Mouse (Mus musculus): ENCODE data around the gene Slc8a1.
A peak's percentile ranks its signal among the peaks of the same experiment; 100 is the strongest.

DNA sequence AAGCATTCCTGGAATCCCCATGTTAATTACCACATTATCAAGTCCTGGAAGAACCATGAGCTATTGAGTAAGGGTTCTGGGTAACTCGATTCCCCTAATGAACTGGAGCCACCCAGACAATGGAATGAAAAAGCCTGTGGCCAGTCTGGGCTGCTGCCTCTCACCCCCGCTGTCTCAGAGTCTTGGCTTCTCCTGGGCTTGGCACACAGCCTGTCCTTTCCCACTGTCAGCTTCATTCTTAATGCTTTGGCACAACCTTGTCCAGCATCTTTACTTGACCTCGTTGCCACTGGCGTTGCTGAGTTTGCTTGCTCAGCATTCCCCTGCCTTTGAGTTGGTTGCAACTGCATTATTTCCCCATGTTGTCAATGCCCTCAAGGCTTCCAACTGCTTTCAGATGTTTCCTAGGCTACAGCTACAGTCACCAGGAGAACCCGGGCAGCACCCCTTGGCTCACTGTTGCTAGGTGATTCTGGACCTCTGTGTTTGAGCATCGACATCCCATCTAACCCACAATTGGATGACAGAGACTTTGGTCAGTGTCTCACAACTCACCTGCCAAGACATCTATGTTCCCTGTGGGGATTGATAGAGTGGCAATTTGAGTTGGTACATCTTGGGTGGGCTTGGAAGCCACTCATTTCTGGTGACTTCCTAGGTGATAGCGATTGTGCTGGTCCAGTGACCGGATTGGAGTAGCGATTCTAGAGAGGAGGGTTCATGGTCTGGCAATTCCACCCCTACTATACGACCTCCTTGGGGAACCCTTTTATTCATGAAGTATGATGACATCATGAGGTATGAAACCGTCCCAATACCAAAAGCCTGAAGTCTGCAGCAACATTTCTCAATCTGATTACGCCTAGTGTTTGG is 195.6 kb downstream of the Slc8a1 start:
- TF ChIP-seq EP300 (IDR thresholded peaks at IDR 0.05; ENCODE audit: insufficient read depth, low read depth, low read length) (0 out of 2 replicates have a peak, but pooled peaks have one; percentile 13), CTCF (IDR thresholded peaks at IDR 0.05) (no peak), POLR2A (IDR thresholded peaks at IDR 0.05; ENCODE audit: insufficient read depth, low read depth, low read length) (no peak)

All from heart, adult 2 months (tissue).